Mouse (Mus musculus) 3134 (cell line): ENCODE measurements at regions not wholly inside any gene's neighbourhood (a gene's known extent, or its start where the extent isn't known, plus 50 kb on each side); places are given as distances from the start of the nearest gene placed in this dataset.

Experiments used
- DNase-seq: peaks from one replicate; pipeline ENCODE4 v3.0.0-alpha.2; 2011; ENCODE audit warnings: low spot score; ENCODE audit not compliant: insufficient read length; ENCODE audit errors: extremely low read depth

- peak; percentile 6 for DNase-seq
Observed at GRCm38 (mm10) chrX:86490309-86490708, 185.4 kb upstream of the Mageb4 start.
